Mouse (Mus musculus) gastrocnemius, postnatal 4 days (tissue): ENCODE measurements at regions not wholly inside any gene's neighbourhood (a gene's known extent, or its start where the extent isn't known, plus 50 kb on each side); places are given as distances from the start of the nearest gene placed in this dataset.

Source experiments
- DNase-seq, 2 experiments: peaks; one replicate each; pipeline ENCODE4 v3.0.0; 2021 to 2022; ENCODE audit warnings: low spot score in 2 of 2, mixed read lengths in 2 of 2

GRCm38 (mm10) chr10:37079535-37079934, 59.2 kb downstream of the Marcks start:
- no peak for DNase-seq

GRCm38 (mm10) chr10:37078439-37078838, 60.3 kb downstream of the Marcks start:
- DNase-seq = peak; percentile 46 to 75

GRCm38 (mm10) chr10:37077741-37078140, 61.0 kb downstream of the Marcks start:
- no peak for DNase-seq

- DNase-seq = peak in 1 of 2 experiments; percentile 51
These were observed 65.9 kb downstream of the Marcks start for GRCm38 (mm10) chr10:37072834-37073233.

- no peak for DNase-seq
These were observed 66.7 kb downstream of the Marcks start for GRCm38 (mm10) chr10:37072061-37072460.

GRCm38 (mm10) chr10:37071420-37071819, 67.3 kb downstream of the Marcks start:
- no peak for DNase-seq
